In the genomic region with DNA sequence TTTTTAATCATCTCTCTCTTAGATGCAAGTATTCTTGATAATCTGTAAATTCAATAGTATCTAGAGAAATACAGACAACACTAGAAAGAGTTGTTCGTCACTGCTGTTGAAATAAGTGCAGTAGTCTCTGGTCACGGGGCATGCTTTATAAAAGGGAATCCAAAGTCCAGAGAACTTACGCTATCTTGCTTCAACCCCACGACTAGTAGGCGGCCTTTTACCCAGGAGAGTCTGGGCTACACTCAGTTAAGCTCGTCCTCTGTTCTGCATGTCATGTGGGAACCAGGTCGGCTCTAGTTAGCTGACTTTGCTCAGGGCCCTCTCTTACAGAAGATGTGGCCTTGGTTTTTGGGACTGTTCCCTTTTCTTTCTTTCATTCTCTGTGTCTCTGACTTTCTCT, we compare ENCODE assay signal across 13 mouse cellular contexts.
DNase-seq lines count a peak whose midpoint lies in the region; ATAC-seq and TF ChIP-seq lines count a peak whose summit lies in the region.
"Had no signal": no experiment of that assay in that cellular context is flagged by ENCODE, and none has a peak within 500 bp of the region (broad histone marks: within the 10 kb centered on the region; RNA-seq: fewer than 3 reads in every experiment).

No protein-coding gene starts in this region.

- H3K4me2 ChIP-seq in forebrain, embryonic 15.5 days (replicated peaks), result peak overlapping the region; percentile 41
- peak overlapping the region; percentile 45 for H3K4me2 ChIP-seq in hindbrain, embryonic 15.5 days
- peak overlapping the region; percentile 45; the same call in 1 of the 2 replicates for H3K4me2 ChIP-seq in midbrain, embryonic 15.5 days
- H3K4me2 ChIP-seq in lung, postnatal 0 days (replicated peaks; ENCODE audit: low read depth, low read length), result no peak overlapping the region
- H3K4me2 ChIP-seq: limb, embryonic 15.5 days had no signal

- TF ChIP-seq CTCF in layer of hippocampus, adult 2 months (conservative IDR thresholded peaks at IDR 0.05), result no peak
- no peak for TF ChIP-seq CTCF in lung, postnatal 0 days (IDR thresholded peaks at IDR 0.05)

- peaks cover 33% of the 10 kb centered on the region for H3K4me1 ChIP-seq in forebrain, embryonic 15.5 days
- H3K4me1 ChIP-seq in forebrain, embryonic 10.5 days, result peaks cover 9% of the 10 kb centered on the region
- H3K4me1 ChIP-seq in hindbrain, embryonic 15.5 days (replicated peaks), result peaks cover 32% of the 10 kb centered on the region
- H3K4me1 ChIP-seq in midbrain, embryonic 15.5 days, result peaks cover 32% of the 10 kb centered on the region
- H3K4me1 ChIP-seq in lung, postnatal 0 days (ENCODE audit: insufficient read depth, low read depth, low read length), result no peaks in the 10 kb centered on the region
- H3K4me1 ChIP-seq: limb, embryonic 15.5 days had no signal

- no peak for DNase-seq in forebrain, embryonic 10.5 days (ENCODE audit: extremely low spot score, low spot score)
- no peak for DNase-seq in layer of hippocampus, adult 2 months (ENCODE audit: low spot score in 2 of 2)
- no peak for DNase-seq in layer of hippocampus, adult 8-10 months (ENCODE audit: low spot score in 2 of 2)
- DNase-seq in lung, postnatal 0 days (ENCODE audit: low spot score), result no peak
- no peak for DNase-seq in cerebellum, adult 9-10 months
- DNase-seq: cerebellum, adult 9-11 months; lung, postnatal 36 days had no signal

- H3K36me3 ChIP-seq in forebrain, embryonic 15.5 days, result no peaks in the 10 kb centered on the region
- no peaks in the 10 kb centered on the region for H3K36me3 ChIP-seq in forebrain, embryonic 10.5 days (replicated peaks)
- no peaks in the 10 kb centered on the region for H3K36me3 ChIP-seq in hindbrain, embryonic 15.5 days
- no peaks in the 10 kb centered on the region for H3K36me3 ChIP-seq in midbrain, embryonic 15.5 days (replicated peaks)
- no peaks in the 10 kb centered on the region for H3K36me3 ChIP-seq in lung, postnatal 0 days (ENCODE audit: insufficient read depth, low read length)
- H3K36me3 ChIP-seq: limb, embryonic 15.5 days had no signal

- ATAC-seq in forebrain, embryonic 15.5 days (replicated peaks), result no peak
- no peak for ATAC-seq in hindbrain, embryonic 15.5 days (ENCODE audit: low FRiP score, low read depth)
- no peak for ATAC-seq in midbrain, embryonic 15.5 days (replicated peaks)
- ATAC-seq in lung, postnatal 0 days, result no peak
- ATAC-seq: Patski had no signal

- no peak for TF ChIP-seq EP300 in lung, postnatal 0 days (IDR thresholded peaks at IDR 0.05)

- no peaks in the 10 kb centered on the region for H3K9me3 ChIP-seq in forebrain, embryonic 15.5 days
- H3K9me3 ChIP-seq in forebrain, embryonic 10.5 days, result no peaks in the 10 kb centered on the region
- no peaks in the 10 kb centered on the region for H3K9me3 ChIP-seq in hindbrain, embryonic 15.5 days
- H3K9me3 ChIP-seq in midbrain, embryonic 15.5 days, result no peaks in the 10 kb centered on the region
- no peaks in the 10 kb centered on the region for H3K9me3 ChIP-seq in lung, postnatal 0 days (ENCODE audit: low read length)
- H3K9me3 ChIP-seq: embryonic facial prominence, embryonic 10.5 days; limb, embryonic 15.5 days had no signal

- H3K4me3 ChIP-seq in forebrain, embryonic 15.5 days, result peak overlapping the region; percentile 23
- H3K4me3 ChIP-seq in forebrain, embryonic 10.5 days, result no peak overlapping the region
- peak overlapping the region; percentile 42; the same call in 1 of the 2 replicates for H3K4me3 ChIP-seq in layer of hippocampus, adult 2 months
- H3K4me3 ChIP-seq in hindbrain, embryonic 15.5 days, result no peak overlapping the region
- H3K4me3 ChIP-seq in midbrain, embryonic 15.5 days, result no peak overlapping the region
- no peak overlapping the region for H3K4me3 ChIP-seq in lung, postnatal 0 days (ENCODE audit: low read depth, low read length)
- H3K4me3 ChIP-seq: embryonic facial prominence, embryonic 10.5 days; limb, embryonic 15.5 days had no signal

- 76% methylated on average over 7 of the region's 7 CpGs for WGBS in forebrain, embryonic 15.5 days
- 83% methylated on average over 7 of the region's 7 CpGs for WGBS in forebrain, embryonic 10.5 days
- 64% methylated on average over 7 of the region's 7 CpGs for WGBS in hindbrain, embryonic 15.5 days
- 55% methylated on average over 7 of the region's 7 CpGs for WGBS in midbrain, embryonic 15.5 days
- WGBS in lung, postnatal 0 days, result 90% methylated on average over 7 of the region's 7 CpGs

- H3K27me3 ChIP-seq in forebrain, embryonic 15.5 days, result no peaks in the 10 kb centered on the region
- H3K27me3 ChIP-seq in forebrain, embryonic 10.5 days (ENCODE audit: poor library complexity, severe bottlenecking), result no peaks in the 10 kb centered on the region
- H3K27me3 ChIP-seq in hindbrain, embryonic 15.5 days, result no peaks in the 10 kb centered on the region
- no peaks in the 10 kb centered on the region for H3K27me3 ChIP-seq in midbrain, embryonic 15.5 days (replicated peaks)
- no peaks in the 10 kb centered on the region for H3K27me3 ChIP-seq in lung, postnatal 0 days (replicated peaks; ENCODE audit: insufficient read depth, low read length)
- H3K27me3 ChIP-seq: limb, embryonic 15.5 days; Patski had no signal

- H3K27ac ChIP-seq in forebrain, embryonic 15.5 days (replicated peaks), result peak overlapping the region; percentile 77
- H3K27ac ChIP-seq in forebrain, embryonic 10.5 days, result no peak overlapping the region
- H3K27ac ChIP-seq in layer of hippocampus, adult 2 months, result peak overlapping the region; percentile 15; the same call in 1 of the 2 replicates
- peak overlapping the region; percentile 66 for H3K27ac ChIP-seq in hindbrain, embryonic 15.5 days (replicated peaks)
- peak overlapping the region; percentile 75 for H3K27ac ChIP-seq in midbrain, embryonic 15.5 days
- H3K27ac ChIP-seq in lung, postnatal 0 days (ENCODE audit: low read length), result no peak overlapping the region
- H3K27ac ChIP-seq: embryonic facial prominence, embryonic 10.5 days; limb, embryonic 15.5 days had no signal

- H3K9ac ChIP-seq in forebrain, embryonic 15.5 days (replicated peaks), result no peak overlapping the region
- H3K9ac ChIP-seq in hindbrain, embryonic 15.5 days, result no peak overlapping the region
- H3K9ac ChIP-seq in midbrain, embryonic 15.5 days, result no peak overlapping the region
- no peak overlapping the region for H3K9ac ChIP-seq in lung, postnatal 0 days (replicated peaks; ENCODE audit: low read depth)
- H3K9ac ChIP-seq: limb, embryonic 15.5 days had no signal

Comparison
In these comparisons a context has a peak if more than half of its experiments do, and no peak if none do; other contexts are left out.
1. H3K27ac ChIP-seq: peak in forebrain, embryonic 15.5 days (single experiment), layer of hippocampus, adult 2 months (single experiment), hindbrain, embryonic 15.5 days (single experiment) and midbrain, embryonic 15.5 days (single experiment); none in forebrain, embryonic 10.5 days (single experiment) and lung, postnatal 0 days (single experiment).
2. H3K4me3 ChIP-seq: peak in forebrain, embryonic 15.5 days (single experiment) and layer of hippocampus, adult 2 months (single experiment); none in forebrain, embryonic 10.5 days (single experiment), hindbrain, embryonic 15.5 days (single experiment), midbrain, embryonic 15.5 days (single experiment) and lung, postnatal 0 days (single experiment).